Mouse (Mus musculus): ENCODE results near the gene Alg14. TPM values are rescaled to one million over a fixed set of nuclear protein-coding genes. Genes with fewer than 3 reads are reported as not detected.

Gene Alg14
- total and polyA plus RNA-seq, 3 experiments: 3.2 to 20.1 TPM; not detected in 1

GRCm38 (mm10) chr3:121359272-121359671, 67.7 kb downstream of the Alg14 start:
- H3K36me3 ChIP-seq (ENCODE audit: control insufficient read depth in 1 of 2, insufficient read depth in 2 of 2, low read length in 2 of 2): no peaks in the 10 kb centered on the region
- no peaks in the 10 kb centered on the region for H3K79me2 ChIP-seq (ENCODE audit: control insufficient read depth, insufficient read depth, low read length, poor library complexity)
- no peaks in the 10 kb centered on the region for H3K4me1 ChIP-seq (ENCODE audit: control insufficient read depth in 1 of 2, insufficient read depth in 2 of 2, low read length in 2 of 2)
- no peaks in the 10 kb centered on the region for H3K27me3 ChIP-seq (ENCODE audit: control insufficient read depth in 1 of 2, insufficient read depth in 2 of 2, low read length in 2 of 2)
- DNase-seq (ENCODE audit: low read depth, low spot score): no peak
- no peaks in the 10 kb centered on the region for H3K9me3 ChIP-seq (replicated peaks; ENCODE audit: insufficient read depth, low read length)
- H3K9ac ChIP-seq (ENCODE audit: control insufficient read depth, low read depth, low read length, poor library complexity, severe bottlenecking): no peak overlapping the region
- H3K27ac ChIP-seq (ENCODE audit: control insufficient read depth, low read depth, low read length): no peak overlapping the region
- TF ChIP-seq MEF2A (IDR thresholded peaks at IDR 0.05; ENCODE audit: extremely low read depth, insufficient replicate concordance, low read depth, low read length, poor library complexity, severe bottlenecking): no peak
- TF ChIP-seq POLR2AphosphoS2 (IDR thresholded peaks at IDR 0.05; ENCODE audit: low read length): no peak
- H3K4me3 ChIP-seq (ENCODE audit: control insufficient read depth in 1 of 2, insufficient read depth in 1 of 2, low read depth in 2 of 2, low read length in 2 of 2): no peak overlapping the region

GRCm38 (mm10) chr3:121362002-121362401, 70.4 kb downstream of the Alg14 start:
- H3K36me3 ChIP-seq (ENCODE audit: control insufficient read depth in 1 of 2, insufficient read depth in 2 of 2, low read length in 2 of 2): no peaks in the 10 kb centered on the region
- H3K4me1 ChIP-seq (ENCODE audit: control insufficient read depth in 1 of 2, insufficient read depth in 2 of 2, low read length in 2 of 2): no peaks in the 10 kb centered on the region
- no peak overlapping the region for H3K27ac ChIP-seq (ENCODE audit: control insufficient read depth, low read depth, low read length)
- no peak for DNase-seq (ENCODE audit: low read depth, low spot score)
- no peaks in the 10 kb centered on the region for H3K27me3 ChIP-seq (ENCODE audit: control insufficient read depth in 1 of 2, insufficient read depth in 2 of 2, low read length in 2 of 2)
- no peak overlapping the region for H3K4me3 ChIP-seq (ENCODE audit: control insufficient read depth in 1 of 2, insufficient read depth in 1 of 2, low read depth in 2 of 2, low read length in 2 of 2)
- H3K9ac ChIP-seq (ENCODE audit: control insufficient read depth, low read depth, low read length, poor library complexity, severe bottlenecking): no peak overlapping the region
- H3K9me3 ChIP-seq (replicated peaks; ENCODE audit: insufficient read depth, low read length): no peaks in the 10 kb centered on the region
- H3K79me2 ChIP-seq (ENCODE audit: control insufficient read depth, insufficient read depth, low read length, poor library complexity): no peaks in the 10 kb centered on the region
- TF ChIP-seq POLR2AphosphoS5 (IDR thresholded peaks at IDR 0.05; ENCODE audit: borderline replicate concordance, low read depth, low read length) (no peak), POLR2A (IDR thresholded peaks at IDR 0.05; ENCODE audit: control insufficient read depth in 1 of 2, insufficient read depth in 1 of 2, low read depth in 1 of 2, low read length in 2 of 2, poor library complexity in 1 of 2) (no peak), ZC3H11A (IDR thresholded peaks at IDR 0.05; ENCODE audit: low read depth, low read length) (no peak), USF1 (IDR thresholded peaks at IDR 0.05; ENCODE audit: low read depth, low read length) (no peak), GATA1 (IDR thresholded peaks at IDR 0.05; ENCODE audit: low read depth, low read length) (no peak)

GRCm38 (mm10) chr3:121364388-121364787, 72.8 kb downstream of the Alg14 start:
- TF ChIP-seq TBP (IDR thresholded peaks at IDR 0.05; ENCODE audit: low read depth, low read length): no peak
- Histone ChIP-seq H3K36me3 (ENCODE audit: control insufficient read depth in 1 of 2, insufficient read depth in 2 of 2, low read length in 2 of 2) (no peaks in the 10 kb centered on the region), H3K4me3 (ENCODE audit: control insufficient read depth in 1 of 2, insufficient read depth in 1 of 2, low read depth in 2 of 2, low read length in 2 of 2) (no peak overlapping the region), H3K27me3 (ENCODE audit: control insufficient read depth in 1 of 2, insufficient read depth in 2 of 2, low read length in 2 of 2) (no peaks in the 10 kb centered on the region), H3K9ac (ENCODE audit: control insufficient read depth, low read depth, low read length, poor library complexity, severe bottlenecking) (no peak overlapping the region), H3K9me3 (replicated peaks; ENCODE audit: insufficient read depth, low read length) (no peaks in the 10 kb centered on the region), H3K79me2 (ENCODE audit: control insufficient read depth, insufficient read depth, low read length, poor library complexity) (no peaks in the 10 kb centered on the region), H3K4me1 (ENCODE audit: control insufficient read depth in 1 of 2, insufficient read depth in 2 of 2, low read length in 2 of 2) (no peaks in the 10 kb centered on the region), H3K27ac (ENCODE audit: control insufficient read depth, low read depth, low read length) (no peak overlapping the region)
- DNase-seq (ENCODE audit: low read depth, low spot score): no peak

GRCm38 (mm10) chr3:121365131-121365530, 73.6 kb downstream of the Alg14 start:
- no peaks in the 10 kb centered on the region for H3K79me2 ChIP-seq (ENCODE audit: control insufficient read depth, insufficient read depth, low read length, poor library complexity)
- no peaks in the 10 kb centered on the region for H3K9me3 ChIP-seq (replicated peaks; ENCODE audit: insufficient read depth, low read length)
- H3K27me3 ChIP-seq (ENCODE audit: control insufficient read depth in 1 of 2, insufficient read depth in 2 of 2, low read length in 2 of 2): no peaks in the 10 kb centered on the region
- H3K4me1 ChIP-seq (ENCODE audit: control insufficient read depth in 1 of 2, insufficient read depth in 2 of 2, low read length in 2 of 2): no peaks in the 10 kb centered on the region
- no peak overlapping the region for H3K4me3 ChIP-seq (ENCODE audit: control insufficient read depth in 1 of 2, insufficient read depth in 1 of 2, low read depth in 2 of 2, low read length in 2 of 2)
- DNase-seq (ENCODE audit: low read depth, low spot score): no peak
- H3K27ac ChIP-seq (ENCODE audit: control insufficient read depth, low read depth, low read length): no peak overlapping the region
- TF ChIP-seq ZNF384 (IDR thresholded peaks at IDR 0.05; ENCODE audit: low read depth, low read length) (no peak), USF1 (IDR thresholded peaks at IDR 0.05; ENCODE audit: low read depth, low read length) (no peak), CHD2 (IDR thresholded peaks at IDR 0.05; ENCODE audit: low read length) (no peak), POLR2A (IDR thresholded peaks at IDR 0.05; ENCODE audit: control insufficient read depth in 1 of 2, insufficient read depth in 1 of 2, low read depth in 1 of 2, low read length in 2 of 2, poor library complexity in 1 of 2) (no peak)
- no peak overlapping the region for H3K9ac ChIP-seq (ENCODE audit: control insufficient read depth, low read depth, low read length, poor library complexity, severe bottlenecking)
- no peaks in the 10 kb centered on the region for H3K36me3 ChIP-seq (ENCODE audit: control insufficient read depth in 1 of 2, insufficient read depth in 2 of 2, low read length in 2 of 2)
